In genomic region chr9:100569798-100570625, GRCm38 (mm10) we compare ENCODE assay signal across 8 mouse cellular contexts. TPM values are rescaled to one million over a fixed set of nuclear protein-coding genes. Genes with fewer than 3 reads are reported as not detected.
DNase-seq lines count a peak whose midpoint lies in the region; ATAC-seq lines count a peak whose summit lies in the region.

No protein-coding gene starts in this region.

- ATAC-seq in erythroblast, adult 5-6 weeks (replicated peaks; ENCODE audit: low FRiP score, poor library complexity, severe bottlenecking): no peak
- peak; percentile 77 for ATAC-seq in intestine, embryonic 16.5 days
- peak; percentile 50 for ATAC-seq in megakaryocyte-erythroid progenitor cell, adult 5-6 weeks (replicated peaks; ENCODE audit: low FRiP score, low TSS enrichment, poor library complexity, severe bottlenecking)
- ATAC-seq in stomach, embryonic 14.5 days (ENCODE audit: insufficient number of reproducible peaks, insufficient read depth, low FRiP score, low read depth): peak; percentile 71; the same call in 1 of the 2 replicates

- WGBS in intestine, embryonic 16.5 days: 9% methylated on average over 32 of the region's 32 CpGs
- WGBS in limb, embryonic 10.5 days: 10% methylated on average over 32 of the region's 32 CpGs
- WGBS in stomach, embryonic 14.5 days: 15% methylated on average over 32 of the region's 32 CpGs

- H3K4me1 ChIP-seq in erythroblast, embryonic 14.5 days (ENCODE audit: control insufficient read depth): no peaks in the 10 kb centered on the region; the same call in none of the 2 replicates
- H3K4me1 ChIP-seq in intestine, embryonic 16.5 days (ENCODE audit: control insufficient read depth, insufficient read depth, low read length): no peaks in the 10 kb centered on the region
- peaks cover 19% of the 10 kb centered on the region for H3K4me1 ChIP-seq in limb, embryonic 10.5 days
- peaks cover 7% of the 10 kb centered on the region; the same call in 1 of the 2 replicates for H3K4me1 ChIP-seq in stomach, embryonic 14.5 days (ENCODE audit: control insufficient read depth, insufficient read depth, low read length)

- peak overlapping the region; percentile 73 for H3K9ac ChIP-seq in intestine, embryonic 16.5 days (ENCODE audit: low read depth, low read length)
- H3K9ac ChIP-seq in stomach, embryonic 14.5 days (replicated peaks; ENCODE audit: low read depth, low read length): peak overlapping the region; percentile 48

- peak; percentile 69 for DNase-seq in embryo, embryonic 10 days (ENCODE audit: low spot score)
- peak; percentile 48 to 62 for DNase-seq in heart, adult 18-20 months
- DNase-seq in limb, embryonic 10.5 days (ENCODE audit: low spot score): peak; percentile 57

- no peak overlapping the region for H3K27ac ChIP-seq in intestine, embryonic 16.5 days (ENCODE audit: low read length)
- peak overlapping the region; percentile 83 for H3K27ac ChIP-seq in limb, embryonic 10.5 days
- peak overlapping the region; percentile 45; the same call in 1 of the 2 replicates for H3K27ac ChIP-seq in stomach, embryonic 14.5 days (ENCODE audit: low read length)

- no peaks in the 10 kb centered on the region for H3K36me3 ChIP-seq in erythroblast, embryonic 14.5 days (ENCODE audit: control insufficient read depth)
- H3K36me3 ChIP-seq in intestine, embryonic 16.5 days (ENCODE audit: control insufficient read depth, insufficient read depth, low read length): no peaks in the 10 kb centered on the region
- no peaks in the 10 kb centered on the region for H3K36me3 ChIP-seq in limb, embryonic 10.5 days
- H3K36me3 ChIP-seq in stomach, embryonic 14.5 days (ENCODE audit: control insufficient read depth, insufficient read depth, low read length): no peaks in the 10 kb centered on the region

- peak overlapping the region; percentile 52 for H3K4me3 ChIP-seq in erythroblast, embryonic 14.5 days (replicated peaks)
- peak overlapping the region; percentile 76 for H3K4me3 ChIP-seq in intestine, embryonic 16.5 days (ENCODE audit: low read length)
- peak overlapping the region; percentile 78 for H3K4me3 ChIP-seq in limb, embryonic 10.5 days
- H3K4me3 ChIP-seq in stomach, embryonic 14.5 days (ENCODE audit: low read depth, low read length): peak overlapping the region; percentile 73

- H3K9me3 ChIP-seq in erythroblast, embryonic 14.5 days (ENCODE audit: control insufficient read depth, low read length): no peaks in the 10 kb centered on the region; the same call in 1 of the 2 replicates
- no peaks in the 10 kb centered on the region for H3K9me3 ChIP-seq in intestine, embryonic 16.5 days (ENCODE audit: control insufficient read depth, low read length)
- no peaks in the 10 kb centered on the region for H3K9me3 ChIP-seq in limb, embryonic 10.5 days (replicated peaks)
- no peaks in the 10 kb centered on the region for H3K9me3 ChIP-seq in stomach, embryonic 14.5 days (ENCODE audit: control insufficient read depth, low read depth, low read length)

- H3K4me2 ChIP-seq in intestine, embryonic 16.5 days (ENCODE audit: low read depth, low read length): peak overlapping the region; percentile 96
- peak overlapping the region; percentile 90 for H3K4me2 ChIP-seq in stomach, embryonic 14.5 days (replicated peaks; ENCODE audit: low read depth, low read length)

- H3K27me3 ChIP-seq in erythroblast, embryonic 14.5 days (ENCODE audit: control insufficient read depth): peaks cover 48% of the 10 kb centered on the region
- H3K27me3 ChIP-seq in intestine, embryonic 16.5 days (replicated peaks; ENCODE audit: control insufficient read depth, insufficient read depth, low read length): no peaks in the 10 kb centered on the region
- peaks cover 23% of the 10 kb centered on the region for H3K27me3 ChIP-seq in limb, embryonic 10.5 days (ENCODE audit: low read depth, poor library complexity, severe bottlenecking)
- no peaks in the 10 kb centered on the region for H3K27me3 ChIP-seq in stomach, embryonic 14.5 days (ENCODE audit: control insufficient read depth, insufficient read depth, low read length)

RNA-seq across cellular contexts. Expression of gene Slc35g2, which starts 0.9 kb away (rescaled TPM):
- polyA plus RNA-seq in erythroblast, embryonic 14.5 days (2012): not detected in 2 replicates
- not detected in 2 replicates for total RNA-seq in erythroblast, adult 5-6 weeks (2015; ENCODE audit: low replicate concordance)
- not detected in 2 replicates for total RNA-seq in erythroblast, adult 5-6 weeks (2017; ENCODE audit: low replicate concordance)
- 1 to 10 TPM; 3.2 to 4.3 TPM for total RNA-seq in heart, adult 18-20 months (2021)
- polyA plus RNA-seq in intestine, embryonic 16.5 days (2015; fragmentation: Nextera tagmentation; extraction: Ambion mirVana): 3.9 and 4.0 TPM in 2 replicates
- polyA plus RNA-seq in limb, embryonic 10.5 days (2016; fragmentation: Nextera tagmentation; extraction: Ambion mirVana): 1.6 and 3.4 TPM in 2 replicates
- not detected in 2 replicates for total RNA-seq in megakaryocyte-erythroid progenitor cell, adult 5-6 weeks (2014; fragmentation: Nextera tagmentation)
- total RNA-seq in megakaryocyte-erythroid progenitor cell, adult 5-6 weeks (2017): not detected in 2 replicates
- polyA plus RNA-seq in stomach, embryonic 14.5 days (2014; fragmentation: Nextera tagmentation; extraction: Ambion mirVana): 7.3 and 8.1 TPM in 2 replicates

RNA-seq across cellular contexts. Expression of gene Nck1, which starts 24.1 kb away (rescaled TPM):
- polyA plus RNA-seq in erythroblast, embryonic 14.5 days (2012): 0.12 and 0.13 TPM in 2 replicates
- total RNA-seq in erythroblast, adult 5-6 weeks (2015; ENCODE audit: low replicate concordance): 5.2 and 7.5 TPM in 2 replicates
- total RNA-seq in erythroblast, adult 5-6 weeks (2017; ENCODE audit: low replicate concordance): 9.5 and 10.2 TPM in 2 replicates
- total RNA-seq in heart, adult 18-20 months (2021): 10 to 100 TPM; 37.0 to 45.2 TPM
- 56.9 and 57.8 TPM in 2 replicates for polyA plus RNA-seq in intestine, embryonic 16.5 days (2015; fragmentation: Nextera tagmentation; extraction: Ambion mirVana)
- polyA plus RNA-seq in limb, embryonic 10.5 days (2016; fragmentation: Nextera tagmentation; extraction: Ambion mirVana): 62.5 and 66.3 TPM in 2 replicates
- 17.5 and 19.5 TPM in 2 replicates for total RNA-seq in megakaryocyte-erythroid progenitor cell, adult 5-6 weeks (2014; fragmentation: Nextera tagmentation)
- 37.0 and 54.1 TPM in 2 replicates for total RNA-seq in megakaryocyte-erythroid progenitor cell, adult 5-6 weeks (2017)
- polyA plus RNA-seq in stomach, embryonic 14.5 days (2014; fragmentation: Nextera tagmentation; extraction: Ambion mirVana): 67.4 and 69.8 TPM in 2 replicates

RNA-seq across cellular contexts. Expression of gene Stag1, which starts 27.6 kb away (rescaled TPM):
- polyA plus RNA-seq in erythroblast, embryonic 14.5 days (2012): 0.50 and 0.56 TPM in 2 replicates
- total RNA-seq in erythroblast, adult 5-6 weeks (2015; ENCODE audit: low replicate concordance): 22.8 and 50.5 TPM in 2 replicates
- 64.5 and 64.7 TPM in 2 replicates for total RNA-seq in erythroblast, adult 5-6 weeks (2017; ENCODE audit: low replicate concordance)
- total RNA-seq in heart, adult 18-20 months (2021): 10 to 100 TPM; 28.4 to 29.5 TPM
- polyA plus RNA-seq in intestine, embryonic 16.5 days (2015; fragmentation: Nextera tagmentation; extraction: Ambion mirVana): 24.8 and 29.4 TPM in 2 replicates
- 52.8 and 57.2 TPM in 2 replicates for polyA plus RNA-seq in limb, embryonic 10.5 days (2016; fragmentation: Nextera tagmentation; extraction: Ambion mirVana)
- 67.5 and 68.5 TPM in 2 replicates for total RNA-seq in megakaryocyte-erythroid progenitor cell, adult 5-6 weeks (2014; fragmentation: Nextera tagmentation)
- total RNA-seq in megakaryocyte-erythroid progenitor cell, adult 5-6 weeks (2017): 88.8 and 97.6 TPM in 2 replicates
- polyA plus RNA-seq in stomach, embryonic 14.5 days (2014; fragmentation: Nextera tagmentation; extraction: Ambion mirVana): 66.1 and 70.3 TPM in 2 replicates

Comparison
In these comparisons a context has a peak if more than half of its experiments do, and no peak if none do; other contexts are left out.
1. RNA of gene Nck1, which starts 24.1 kb away (polyA plus RNA-seq): 67.4 to 69.8 TPM in stomach, embryonic 14.5 days, 62.5 to 66.3 TPM in limb, embryonic 10.5 days and 56.9 to 57.8 TPM in intestine, embryonic 16.5 days; 0.12 to 0.13 TPM in erythroblast, embryonic 14.5 days; every median in the first group is over 10 times any median in the second.
2. RNA of gene Stag1, which starts 27.6 kb away (polyA plus RNA-seq): 66.1 to 70.3 TPM in stomach, embryonic 14.5 days, 52.8 to 57.2 TPM in limb, embryonic 10.5 days and 24.8 to 29.4 TPM in intestine, embryonic 16.5 days; 0.50 to 0.56 TPM in erythroblast, embryonic 14.5 days; every median in the first group is over 10 times any median in the second.
3. Peak in every context shown above with its lines, with median percentiles within 50 percentile points of each other: H3K4me3 ChIP-seq and DNase-seq.